Mouse (Mus musculus) urinary bladder, postnatal 25 days (tissue): ENCODE data around the gene Rpgrip1l.
A peak's percentile ranks its signal among the peaks of the same experiment; 100 is the strongest.

Experiments used
- DNase-seq: peaks from one replicate; pipeline ENCODE4 v3.0.0; 2022; ENCODE audit warnings: low spot score

Gene Rpgrip1l

GRCm38 (mm10) chr8:91205897-91206296, 107.2 kb downstream of the Rpgrip1l start:
- DNase-seq = no peak

GRCm38 (mm10) chr8:91201184-91201583, 111.9 kb downstream of the Rpgrip1l start:
- no peak for DNase-seq

DNA sequence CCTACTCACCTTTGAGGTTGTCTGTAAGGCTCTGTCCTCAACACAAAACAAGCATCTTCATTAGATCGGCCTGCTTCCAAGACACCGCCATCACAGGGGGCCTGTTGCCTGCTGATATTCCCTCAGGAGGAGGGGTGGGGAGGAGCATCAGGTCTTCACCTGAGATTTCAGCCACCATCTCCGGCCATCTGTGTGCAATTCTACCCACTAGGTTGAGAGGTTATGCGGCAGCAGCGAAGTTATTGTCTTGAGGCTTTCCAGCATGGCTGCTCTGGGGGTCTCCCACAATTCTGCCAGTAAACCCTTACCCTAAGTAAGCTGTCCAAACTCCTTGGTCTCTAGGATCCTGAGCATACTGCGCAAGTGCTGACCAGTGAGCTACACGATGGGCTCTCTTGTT, 113.2 kb downstream of the Rpgrip1l start, which contains the start of gene Aktip:
Gene Aktip, minus strand, starts transcription at position 101 of the 400 bp plus-strand sequence.
- DNase-seq = no peak

DNA sequence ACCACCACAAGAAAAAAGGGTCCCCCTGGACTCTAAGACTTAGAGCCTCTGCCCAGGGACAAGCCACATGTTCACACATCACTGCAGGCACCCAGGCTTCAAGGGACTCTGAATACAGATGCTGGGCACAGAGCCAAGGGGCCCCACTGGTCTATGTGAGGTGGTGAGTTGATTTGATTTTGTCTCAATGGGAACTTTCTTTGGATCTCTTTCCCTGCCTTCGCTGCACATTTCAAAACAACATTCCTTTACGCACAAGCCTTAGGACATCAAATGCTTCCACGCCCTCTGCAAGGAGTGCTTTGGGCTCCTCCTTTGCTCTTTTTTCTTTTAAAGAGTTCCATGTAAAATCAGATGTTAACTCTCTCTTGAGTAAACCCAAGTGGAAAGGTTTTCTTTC, 115.0 kb downstream of the Rpgrip1l start:
- DNase-seq = no peak

- DNase-seq = no peak
Observed at GRCm38 (mm10) chr8:91197233-91197632, 115.8 kb downstream of the Rpgrip1l start.

- no peak for DNase-seq
Observed at GRCm38 (mm10) chr8:91196661-91197060, 116.4 kb downstream of the Rpgrip1l start.

- DNase-seq = no peak
Observed at GRCm38 (mm10) chr8:91194081-91194480, 119.0 kb downstream of the Rpgrip1l start.

GRCm38 (mm10) chr8:91192941-91193340, 120.1 kb downstream of the Rpgrip1l start:
- no peak for DNase-seq

- peak; percentile 46 for DNase-seq
Observed at GRCm38 (mm10) chr8:91190816-91191340, 122.2 kb downstream of the Rpgrip1l start.

GRCm38 (mm10) chr8:91188152-91188551, 124.9 kb downstream of the Rpgrip1l start:
- no peak for DNase-seq

GRCm38 (mm10) chr8:91186372-91186771, 126.7 kb downstream of the Rpgrip1l start:
- DNase-seq = no peak

GRCm38 (mm10) chr8:91177708-91178107, 135.4 kb downstream of the Rpgrip1l start:
- DNase-seq = no peak

- DNase-seq = no peak
Observed at GRCm38 (mm10) chr8:91176176-91176575, 136.9 kb downstream of the Rpgrip1l start.

DNA sequence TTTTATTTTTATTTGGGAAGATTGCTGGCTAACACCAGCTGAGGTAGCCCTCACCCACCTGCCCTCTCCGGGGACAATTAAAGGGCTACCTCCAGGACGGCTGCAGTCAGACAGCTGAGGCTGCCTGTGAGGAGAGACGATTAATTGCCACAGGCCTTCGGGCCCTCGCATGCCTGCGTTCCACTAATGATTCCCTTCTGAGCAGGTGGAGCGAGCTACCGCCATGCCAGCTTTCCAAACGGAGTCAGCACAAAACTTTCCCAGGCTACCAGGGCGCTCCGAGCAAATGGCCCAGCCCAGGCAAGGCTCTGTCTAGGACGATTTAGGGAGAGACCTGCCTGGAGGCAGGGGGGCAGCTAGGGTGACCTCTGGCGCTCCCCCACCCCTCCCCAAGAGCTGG, 141.5 kb downstream of the Rpgrip1l start:
- no peak for DNase-seq

- DNase-seq = no peak
Observed at GRCm38 (mm10) chr8:91170914-91171313, 142.1 kb downstream of the Rpgrip1l start.

DNA sequence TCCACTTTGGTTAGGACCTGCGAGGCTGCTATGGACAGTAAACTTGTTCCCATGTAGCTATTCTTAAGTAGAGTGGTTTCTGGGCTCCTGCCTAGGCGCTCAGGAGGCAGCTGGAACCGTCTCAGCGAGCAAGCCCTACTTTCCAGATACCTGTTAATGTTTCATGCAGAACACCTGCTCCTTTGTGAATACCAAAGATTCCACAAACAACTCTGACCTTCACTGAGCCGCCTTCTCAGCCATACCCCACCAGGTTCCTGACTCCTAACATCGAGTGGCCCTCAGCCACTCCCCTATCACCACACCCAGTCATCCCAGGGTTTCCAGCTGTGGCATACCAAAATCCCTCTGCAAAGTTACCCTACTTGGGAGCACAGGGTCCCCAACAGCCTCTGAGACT, 142.9 kb downstream of the Rpgrip1l start:
- DNase-seq = no peak
